In the genomic region with DNA sequence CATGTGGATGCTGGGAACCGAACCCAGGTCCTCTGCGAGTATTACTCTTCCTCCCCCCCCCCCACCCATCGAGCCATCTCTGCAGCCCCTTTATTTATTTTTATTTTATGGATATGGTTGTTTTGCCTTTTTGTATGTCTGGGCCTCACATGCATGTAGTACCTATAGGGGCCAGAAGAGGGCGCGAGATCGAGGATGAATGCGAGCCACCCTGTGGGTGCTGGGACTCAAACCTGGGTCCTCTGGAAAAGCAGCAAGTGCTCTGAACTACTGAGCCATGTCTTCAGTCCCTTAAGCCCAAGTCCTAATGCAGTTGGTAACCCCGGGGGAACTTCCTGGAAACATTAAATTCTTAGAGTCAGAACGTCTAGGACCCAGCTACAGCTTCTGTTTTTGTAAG, we compare ENCODE assay signal across 15 mouse cellular contexts. TPM values are rescaled to one million over a fixed set of nuclear protein-coding genes. Genes with fewer than 3 reads are reported as not detected.
DNase-seq lines count a peak whose midpoint lies in the region; ATAC-seq and TF ChIP-seq lines count a peak whose summit lies in the region.
"Had no signal": no experiment of that assay in that cellular context is flagged by ENCODE, and none has a peak within 500 bp of the region (broad histone marks: within the 10 kb centered on the region; RNA-seq: fewer than 3 reads in every experiment).

No protein-coding gene starts in this region.

- no peak overlapping the region for H3K4me3 ChIP-seq in hindbrain, embryonic 11.5 days (ENCODE audit: low read depth, low read length)
- no peak overlapping the region for H3K4me3 ChIP-seq in hindbrain, embryonic 14.5 days (replicated peaks; ENCODE audit: low read length)
- H3K4me3 ChIP-seq in G1E (ENCODE audit: low read depth, low read length): no peak overlapping the region
- H3K4me3 ChIP-seq: embryonic facial prominence, embryonic 15.5 days; stomach, embryonic 15.5 days had no signal

- 67% methylated on average over 9 of the region's 9 CpGs for WGBS in hindbrain, embryonic 11.5 days
- 67% methylated on average over 9 of the region's 9 CpGs for WGBS in hindbrain, embryonic 14.5 days

- no peaks in the 10 kb centered on the region for H3K9me3 ChIP-seq in hindbrain, embryonic 11.5 days (ENCODE audit: control insufficient read depth, low read length)
- no peaks in the 10 kb centered on the region for H3K9me3 ChIP-seq in hindbrain, embryonic 14.5 days (ENCODE audit: control insufficient read depth, low read length)
- H3K9me3 ChIP-seq in G1E (replicated peaks): no peaks in the 10 kb centered on the region
- H3K9me3 ChIP-seq: embryonic facial prominence, embryonic 15.5 days; stomach, embryonic 15.5 days had no signal

- H3K4me1 ChIP-seq in hindbrain, embryonic 11.5 days (replicated peaks; ENCODE audit: control insufficient read depth, insufficient read depth, low read length): no peaks in the 10 kb centered on the region; the same call in 1 of the 2 replicates
- H3K4me1 ChIP-seq in hindbrain, embryonic 14.5 days (replicated peaks; ENCODE audit: control insufficient read depth, insufficient read depth, low read length): peaks cover 6% of the 10 kb centered on the region
- H3K4me1 ChIP-seq in G1E (ENCODE audit: insufficient read depth, low read depth, low read length): peaks cover 33% of the 10 kb centered on the region

- H3K9ac ChIP-seq in hindbrain, embryonic 11.5 days (ENCODE audit: low read depth, low read length): no peak overlapping the region
- no peak overlapping the region for H3K9ac ChIP-seq in hindbrain, embryonic 14.5 days
- H3K9ac ChIP-seq: embryonic facial prominence, embryonic 15.5 days; stomach, embryonic 15.5 days had no signal

- TF ChIP-seq CTCF in G1E (IDR thresholded peaks at IDR 0.05; ENCODE audit: low read depth, low read length): 0 out of 2 replicates have a peak, but pooled peaks have one; percentile 13

- H3K27me3 ChIP-seq in hindbrain, embryonic 11.5 days (ENCODE audit: control insufficient read depth, insufficient read depth, low read length): peaks cover 2% of the 10 kb centered on the region; the same call in 1 of the 2 replicates
- H3K27me3 ChIP-seq in hindbrain, embryonic 14.5 days (ENCODE audit: control insufficient read depth, insufficient read depth, low read length): peaks cover 5% of the 10 kb centered on the region; the same call in 1 of the 2 replicates
- H3K27me3 ChIP-seq in G1E (ENCODE audit: insufficient read depth, low read length): peaks cover 5% of the 10 kb centered on the region; the same call in 1 of the 2 replicates
- H3K27me3 ChIP-seq: embryonic facial prominence, embryonic 15.5 days; stomach, embryonic 15.5 days had no signal

- peak; percentile 32 for DNase-seq in hindbrain, embryonic 11.5 days (ENCODE audit: low spot score)
- DNase-seq in hindbrain, embryonic 14.5 days (ENCODE audit: low spot score): no peak
- DNase-seq in lung, postnatal 14 days: peak; percentile 14
- DNase-seq in lung, postnatal 36 days: no peak
- no peak for DNase-seq in G1E (ENCODE audit: low spot score)
- peak; percentile 44 to 51 for DNase-seq in natural killer cell, adult 2 months (ENCODE audit: low spot score in 2 of 2)
- DNase-seq in neural tube, embryonic 10.5 days (ENCODE audit: extremely low spot score, low spot score): no peak
- DNase-seq: cerebellum, adult 11-12 months; gastrocnemius, postnatal 10 days; heart, postnatal 36 days had no signal

- no peak for ATAC-seq in hindbrain, embryonic 11.5 days (ENCODE audit: low FRiP score)
- ATAC-seq in hindbrain, embryonic 14.5 days (ENCODE audit: low FRiP score): no peak
- ATAC-seq in G1E (ENCODE audit: extremely low read depth, insufficient number of reproducible peaks, low FRiP score, poor library complexity, severe bottlenecking): no peak
- no peak for ATAC-seq in megakaryocyte progenitor cell, adult 5-6 weeks (replicated peaks; ENCODE audit: poor library complexity)

- H3K36me3 ChIP-seq in hindbrain, embryonic 11.5 days (ENCODE audit: control insufficient read depth, insufficient read depth, low read length): no peaks in the 10 kb centered on the region
- H3K36me3 ChIP-seq in hindbrain, embryonic 14.5 days (replicated peaks; ENCODE audit: control insufficient read depth, insufficient read depth): no peaks in the 10 kb centered on the region
- no peaks in the 10 kb centered on the region for H3K36me3 ChIP-seq in G1E (replicated peaks)
- H3K36me3 ChIP-seq: embryonic facial prominence, embryonic 15.5 days; stomach, embryonic 15.5 days had no signal

- H3K4me2 ChIP-seq in hindbrain, embryonic 11.5 days (replicated peaks; ENCODE audit: low read depth, low read length): no peak overlapping the region
- no peak overlapping the region for H3K4me2 ChIP-seq in hindbrain, embryonic 14.5 days (replicated peaks)
- H3K4me2 ChIP-seq: embryonic facial prominence, embryonic 15.5 days; stomach, embryonic 15.5 days had no signal

- H3K27ac ChIP-seq in hindbrain, embryonic 11.5 days (ENCODE audit: low read depth, low read length): no peak overlapping the region
- no peak overlapping the region for H3K27ac ChIP-seq in hindbrain, embryonic 14.5 days
- H3K27ac ChIP-seq: embryonic facial prominence, embryonic 15.5 days; stomach, embryonic 15.5 days had no signal

RNA-seq across cellular contexts. Expression of gene Ssc4d, which starts 7.5 kb away (rescaled TPM):
- 1.6 and 2.4 TPM in 2 replicates for polyA plus RNA-seq in hindbrain, embryonic 11.5 days (2014; fragmentation: Nextera tagmentation; extraction: Ambion mirVana)
- polyA plus RNA-seq in hindbrain, embryonic 14.5 days (2014; fragmentation: Nextera tagmentation; extraction: Ambion mirVana): 1.5 TPM in 2 replicates
- total RNA-seq in G1E (2014; fragmentation: Nextera tagmentation): 9.1 and 16.4 TPM in 2 replicates
- 3.2 and 5.5 TPM in 2 replicates for total RNA-seq in G1E (2017)
- 1.1 and 1.5 TPM in 2 replicates for polyA plus RNA-seq in G1E (2012)
- 3.3 and 6.8 TPM in 2 replicates for total RNA-seq in megakaryocyte progenitor cell, adult 5-6 weeks (2015)
- total RNA-seq in megakaryocyte progenitor cell, adult 5-6 weeks (2017): 2.0 and 2.3 TPM in 2 replicates

RNA-seq across cellular contexts. Expression of gene Zp3, which starts 13.0 kb away (rescaled TPM):
- polyA plus RNA-seq in hindbrain, embryonic 11.5 days (2014; fragmentation: Nextera tagmentation; extraction: Ambion mirVana): not detected in 2 replicates
- not detected in 2 replicates for polyA plus RNA-seq in hindbrain, embryonic 14.5 days (2014; fragmentation: Nextera tagmentation; extraction: Ambion mirVana)
- total RNA-seq in G1E (2014; fragmentation: Nextera tagmentation) (not detected in 2 replicates), G1E (2017) (not detected in 2 replicates)
- polyA plus RNA-seq in G1E (2012): not detected in 2 replicates
- total RNA-seq in megakaryocyte progenitor cell, adult 5-6 weeks (2015): 0.10 TPM in 1 of 2 replicates, not detected in the other
- not detected in 2 replicates for total RNA-seq in megakaryocyte progenitor cell, adult 5-6 weeks (2017)
- total RNA-seq: gastrocnemius, postnatal 10 days; heart, postnatal 36 days; layer of hippocampus, adult 8-10 months; monocyte, adult 5-6 weeks had no signal

RNA-seq across cellular contexts. Expression of gene Dtx2, which starts 27.7 kb away (rescaled TPM):
- polyA plus RNA-seq in hindbrain, embryonic 11.5 days (2014; fragmentation: Nextera tagmentation; extraction: Ambion mirVana): 21.6 and 23.5 TPM in 2 replicates
- polyA plus RNA-seq in hindbrain, embryonic 14.5 days (2014; fragmentation: Nextera tagmentation; extraction: Ambion mirVana): 23.1 and 24.2 TPM in 2 replicates
- total RNA-seq in G1E (2014; fragmentation: Nextera tagmentation) (18.4 and 25.6 TPM in 2 replicates), G1E (2017) (5.1 and 7.1 TPM in 2 replicates)
- polyA plus RNA-seq in G1E (2012): 23.7 and 25.2 TPM in 2 replicates
- 12.9 and 13.7 TPM in 2 replicates for total RNA-seq in megakaryocyte progenitor cell, adult 5-6 weeks (2015)
- total RNA-seq in megakaryocyte progenitor cell, adult 5-6 weeks (2017): 4.7 and 5.5 TPM in 2 replicates

RNA-seq across cellular contexts. Expression of gene Ywhag, which starts 32.5 kb away (rescaled TPM):
- 204 and 208 TPM in 2 replicates for polyA plus RNA-seq in hindbrain, embryonic 11.5 days (2014; fragmentation: Nextera tagmentation; extraction: Ambion mirVana)
- polyA plus RNA-seq in hindbrain, embryonic 14.5 days (2014; fragmentation: Nextera tagmentation; extraction: Ambion mirVana): 429 and 481 TPM in 2 replicates
- total RNA-seq in G1E (2014; fragmentation: Nextera tagmentation): 168 and 200 TPM in 2 replicates
- 73.5 and 99.8 TPM in 2 replicates for total RNA-seq in G1E (2017)
- polyA plus RNA-seq in G1E (2012): 246 and 281 TPM in 2 replicates
- total RNA-seq in megakaryocyte progenitor cell, adult 5-6 weeks (2015): 124 and 130 TPM in 2 replicates
- 87.4 and 88.3 TPM in 2 replicates for total RNA-seq in megakaryocyte progenitor cell, adult 5-6 weeks (2017)

Comparison
In these comparisons a context has a peak if more than half of its experiments do, and no peak if none do; other contexts are left out.
1. DNase-seq: peak in hindbrain, embryonic 11.5 days (single experiment), lung, postnatal 14 days (single experiment) and natural killer cell, adult 2 months (2 of 2); none in hindbrain, embryonic 14.5 days (single experiment), lung, postnatal 36 days (single experiment), G1E (single experiment) and neural tube, embryonic 10.5 days (single experiment).